Mouse (Mus musculus) midbrain, embryonic 11.5 days (tissue): ENCODE results near the gene Mnat1. TPM values are rescaled to one million over a fixed set of nuclear protein-coding genes. Genes with fewer than 3 reads are reported as not detected.
"Not testable (repeated sequence)": the region's sequence is repeated elsewhere in the genome, so short reads cannot be mapped to it uniquely, and the experiment has no call there.

Experiments
- ATAC-seq: fragments of 200-750 bp; cut with Nextera tagmentation; 2 replicates; pipeline ENCODE4 v1.8.0; 2017; ENCODE audit warnings: moderate TSS enrichment, moderate library complexity; ENCODE audit not compliant: low FRiP score
- DNase-seq: peaks from one replicate; pipeline ENCODE4 v3.0.0; 2015; ENCODE audit warnings: low spot score; ENCODE audit errors: missing footprints
- H3K27ac ChIP-seq: fragments of 300-500 bp; sonication (generic); 2 replicates; pipeline ENCODE4 v1.5.1; 2014; ENCODE audit warnings: low read depth, low read length
- H3K27me3 ChIP-seq: fragments of 300-500 bp; sonication (generic); 2 replicates; pipeline ENCODE4 v1.6.1; 2014; ENCODE audit warnings: mild to moderate bottlenecking, low read length, moderate library complexity, mixed read lengths; ENCODE audit not compliant: control insufficient read depth, insufficient read depth
- H3K36me3 ChIP-seq: fragments of 300-500 bp; sonication (generic); 2 replicates; pipeline ENCODE4 v1.6.1; 2014; ENCODE audit warnings: mild to moderate bottlenecking, low read length, moderate library complexity, mixed read lengths; ENCODE audit not compliant: control insufficient read depth, insufficient read depth
- H3K4me1 ChIP-seq: fragments of 300-500 bp; sonication (generic); 2 replicates; pipeline ENCODE4 v1.6.1; 2014; ENCODE audit warnings: low read length; ENCODE audit not compliant: control insufficient read depth, insufficient read depth
- H3K4me2 ChIP-seq: fragments of 300-500 bp; sonication (generic); 2 replicates; pipeline ENCODE4 v1.6.1; 2014; ENCODE audit warnings: mild to moderate bottlenecking, moderate library complexity
- H3K4me3 ChIP-seq: fragments of 300-500 bp; sonication (generic); 2 replicates; pipeline ENCODE4 v1.5.1; 2014; ENCODE audit warnings: low read depth, low read length
- H3K9ac ChIP-seq: fragments of 300-500 bp; sonication (generic); 2 replicates; pipeline ENCODE4 v1.6.1; 2014; ENCODE audit warnings: low read length
- H3K9me3 ChIP-seq: fragments of 300-500 bp; sonication (generic); 2 replicates; pipeline ENCODE4 v1.6.1; 2016; ENCODE audit warnings: low read length; ENCODE audit not compliant: control insufficient read depth
- WGBS: fragments of 180-500 bp; shearing (Covaris S2); extraction: QIAGEN DNeasy Blood & Tissue Kit; methylation state at CpG from one replicate; pipeline ENCODE4 v1.1.7; 2014; 5-methylcytosine and 5-hydroxymethylcytosine counted together
- polyA plus RNA-seq: library from polyadenylated mRNA; unstranded; fragments of >200 nt; fragmentation: Nextera tagmentation; extraction: Ambion mirVana; gene quantifications from 2 replicates; pipeline ENCODE4 v1.2.1, GENCODE M21; 2014

The Mnat1 gene
- polyA plus RNA-seq, 1 experiment from 2014 or later: 36.8 TPM

DNA sequence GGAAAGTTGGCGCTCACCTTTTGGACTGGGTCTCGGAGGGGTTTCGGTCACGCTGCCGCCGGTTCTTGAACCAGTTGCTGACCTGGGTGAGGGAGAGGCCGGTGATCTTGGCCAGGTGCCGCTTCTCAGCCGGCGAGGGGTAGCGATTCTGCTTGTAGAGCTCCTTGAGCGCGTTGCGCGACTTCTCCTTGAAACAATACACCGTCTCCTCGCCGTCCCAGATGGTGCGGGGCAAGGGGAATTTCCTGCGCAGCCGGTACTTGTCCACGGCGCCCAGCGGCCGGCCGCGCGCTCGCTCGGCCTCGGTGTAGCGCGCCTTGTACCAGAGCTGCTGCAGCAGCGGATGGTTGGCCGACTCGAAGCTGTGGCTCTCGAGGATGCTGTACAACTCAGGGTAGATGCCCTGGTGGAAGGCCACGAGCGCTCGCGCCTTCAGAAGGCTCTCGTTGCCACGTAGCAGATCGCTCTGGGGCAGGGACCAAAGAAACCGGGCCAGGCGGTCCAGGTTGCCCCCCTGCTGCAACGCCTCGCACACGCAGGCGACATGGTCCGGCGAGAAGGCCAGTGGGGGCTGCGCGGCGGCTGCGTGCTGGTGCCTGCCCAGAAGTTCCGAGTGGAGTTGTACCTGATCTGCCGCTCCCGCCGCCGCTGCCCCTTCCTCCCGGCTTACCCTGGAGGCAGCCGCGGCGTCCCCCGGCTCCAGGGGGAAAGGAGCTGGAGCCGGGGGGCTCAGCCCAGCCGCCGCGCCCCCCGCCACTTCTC lies 11.0 kb upstream of the Mnat1 start:
- Histone ChIP-seq H3K4me3 (peak overlapping the region; percentile 69), H3K27ac (peak overlapping the region; percentile 63), H3K9me3 (no peaks in the 10 kb centered on the region), H3K4me1 (peaks cover 16% of the 10 kb centered on the region), H3K4me2 (peak overlapping the region; percentile 99), H3K36me3 (no peaks in the 10 kb centered on the region), H3K9ac (peak overlapping the region; percentile 78), H3K27me3 (peaks cover 4% of the 10 kb centered on the region; the same call in 1 of the 2 replicates)
- WGBS: under 1% methylated on average over 70 of the region's 71 CpGs
- ATAC-seq (peak; percentile 66), DNase-seq (peak; percentile 97)

DNA sequence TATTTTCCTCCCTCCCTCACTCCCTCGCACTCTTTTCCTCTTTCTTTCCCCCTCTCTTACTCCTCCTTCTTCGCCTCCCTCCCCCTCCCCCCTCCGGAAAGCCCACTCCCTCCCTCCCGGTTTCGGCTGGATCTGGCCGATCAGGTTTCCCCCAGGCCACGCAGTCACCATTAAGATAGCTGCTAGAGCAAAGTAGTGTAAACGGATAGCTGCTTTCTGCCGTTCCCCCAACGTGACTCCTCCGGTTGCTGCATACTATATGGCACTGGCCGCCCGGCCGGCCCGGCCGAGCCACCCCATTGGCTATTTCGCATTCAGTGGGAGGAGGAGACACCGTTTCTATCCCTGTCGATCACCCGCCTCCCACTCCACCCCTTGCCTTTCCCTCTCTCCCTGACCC lies 10.3 kb upstream of the Mnat1 start, which contains the start of gene Six4:
Six4 (minus strand) TSS at position 261 of the 400 bp plus-strand sequence.
- ATAC-seq (peak; percentile 90), DNase-seq (peak; percentile 94)
- Histone ChIP-seq H3K9ac (peak within 1 kb of the TSS; percentile 78), H3K4me2 (peak within 1 kb of the TSS; percentile 99), H3K4me3 (peak within 1 kb of the TSS; percentile 69), H3K36me3 (no peaks in the 10 kb centered on the region), H3K4me1 (peaks cover 16% of the 10 kb centered on the region), H3K27ac (peak within 1 kb of the TSS; percentile 63), H3K9me3 (no peaks in the 10 kb centered on the region), H3K27me3 (peaks cover 4% of the 10 kb centered on the region; the same call in 1 of the 2 replicates)
- under 1% methylated on average over 20 of the region's 20 CpGs for WGBS

DNA sequence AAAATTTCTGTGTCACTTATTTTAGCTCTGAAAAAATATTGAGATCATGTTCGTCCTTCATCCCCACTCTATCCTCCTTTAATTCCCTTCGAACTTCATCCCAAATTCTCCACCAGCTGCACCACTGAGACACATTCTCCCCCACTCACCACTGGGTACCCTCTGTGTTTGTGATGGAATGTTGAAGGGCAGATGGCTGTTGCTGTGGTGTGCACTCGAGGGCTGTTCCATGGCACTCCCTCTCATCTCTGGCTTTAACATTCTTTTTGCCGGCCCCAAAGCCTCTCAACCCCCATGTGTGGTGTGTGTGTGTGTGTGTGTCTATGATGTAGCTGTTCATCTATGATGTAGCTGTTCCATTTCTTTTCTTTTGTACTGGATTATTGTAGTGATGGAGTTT lies 1.7 kb downstream of the Mnat1 start:
- no peaks in the 10 kb centered on the region for H3K9me3 ChIP-seq
- no peak for ATAC-seq
- H3K4me2 ChIP-seq: no peak overlapping the region
- WGBS: 81% methylated on average over 4 of the region's 4 CpGs
- H3K4me1 ChIP-seq: peaks cover 8% of the 10 kb centered on the region
- no peaks in the 10 kb centered on the region for H3K27me3 ChIP-seq
- H3K4me3 ChIP-seq: no peak overlapping the region
- no peak for DNase-seq
- H3K36me3 ChIP-seq: no peaks in the 10 kb centered on the region
- no peak overlapping the region for H3K9ac ChIP-seq
- H3K27ac ChIP-seq: no peak overlapping the region

DNA sequence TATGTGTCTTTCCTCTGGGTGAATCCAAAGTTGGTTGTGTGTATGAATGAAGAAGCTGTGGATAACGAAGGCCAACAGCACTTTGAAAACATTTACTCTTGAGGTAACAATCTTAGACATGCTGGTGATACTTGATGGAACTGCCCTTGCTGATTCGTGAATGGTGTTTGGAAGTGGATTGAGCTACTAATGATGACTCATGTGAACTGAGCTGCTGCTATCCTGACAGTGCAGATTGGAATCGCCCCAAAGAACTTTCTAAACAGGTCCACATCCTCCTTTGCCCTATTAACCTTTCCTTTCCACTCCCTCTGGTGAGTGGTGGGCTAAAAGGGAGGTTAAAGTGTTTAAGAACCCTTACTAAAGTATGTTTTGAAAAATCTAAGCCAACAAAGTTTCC lies 17.2 kb downstream of the Mnat1 start:
- H3K27me3 ChIP-seq: no peaks in the 10 kb centered on the region
- H3K36me3 ChIP-seq: no peaks in the 10 kb centered on the region
- no peak overlapping the region for H3K4me2 ChIP-seq
- no peak for DNase-seq
- no peak overlapping the region for H3K9ac ChIP-seq
- H3K4me1 ChIP-seq: no peaks in the 10 kb centered on the region
- 89% methylated on average over 3 of the region's 3 CpGs for WGBS
- H3K9me3 ChIP-seq: no peaks in the 10 kb centered on the region
- no peak overlapping the region for H3K27ac ChIP-seq
- ATAC-seq: no peak
- H3K4me3 ChIP-seq: no peak overlapping the region

DNA sequence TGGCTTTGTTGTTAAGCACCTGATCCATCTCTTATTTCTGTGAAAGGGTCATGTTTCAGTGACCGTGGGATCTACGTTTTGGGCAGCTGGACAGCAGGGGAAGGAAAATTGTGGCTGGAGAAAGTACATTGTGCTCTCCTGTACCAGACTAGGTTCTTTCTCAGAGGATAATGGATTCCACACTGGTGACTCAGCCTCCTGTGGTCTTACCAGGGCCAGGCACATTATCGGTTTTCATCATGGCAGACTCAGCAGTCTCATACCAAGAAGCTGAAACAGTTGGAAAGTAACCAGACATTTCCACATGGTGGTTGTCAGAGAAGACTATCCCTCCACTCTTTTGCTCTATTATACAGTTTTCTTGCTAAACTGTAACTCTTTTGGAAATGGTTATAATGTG lies 23.7 kb downstream of the Mnat1 start:
- Histone ChIP-seq H3K9me3 (no peaks in the 10 kb centered on the region), H3K9ac (no peak overlapping the region), H3K36me3 (no peaks in the 10 kb centered on the region), H3K4me3 (no peak overlapping the region), H3K4me1 (no peaks in the 10 kb centered on the region), H3K27me3 (no peaks in the 10 kb centered on the region), H3K27ac (no peak overlapping the region), H3K4me2 (no peak overlapping the region)
- DNase-seq: no peak
- 72% methylated on average over 3 of the region's 3 CpGs for WGBS
- no peak for ATAC-seq

DNA sequence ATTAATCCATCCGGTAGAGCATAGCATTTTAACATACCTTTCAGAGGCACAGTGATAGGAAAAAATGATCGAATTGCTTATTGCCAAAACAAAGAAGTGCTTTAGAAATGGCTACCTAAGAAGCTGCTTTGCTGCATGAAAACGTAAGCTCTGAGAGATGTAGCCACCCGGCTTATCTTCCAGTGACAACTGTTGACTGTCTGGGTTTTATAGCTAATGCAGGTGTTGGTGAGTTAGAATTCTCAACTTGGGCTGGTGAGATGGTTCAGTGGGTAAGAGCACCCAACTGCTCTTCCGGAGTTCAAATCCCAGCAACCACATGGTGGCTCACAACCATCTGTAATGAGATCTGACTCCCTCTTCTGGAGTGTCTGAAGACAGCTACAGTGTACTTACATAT lies 27.5 kb downstream of the Mnat1 start:
- not testable (repeated sequence) for H3K36me3 ChIP-seq, DNase-seq, H3K27me3 ChIP-seq, H3K4me2 ChIP-seq, H3K9me3 ChIP-seq, H3K9ac ChIP-seq, H3K4me1 ChIP-seq, ATAC-seq, H3K4me3 ChIP-seq, H3K27ac ChIP-seq
- WGBS: 86% methylated on average over 5 of the region's 5 CpGs

DNA sequence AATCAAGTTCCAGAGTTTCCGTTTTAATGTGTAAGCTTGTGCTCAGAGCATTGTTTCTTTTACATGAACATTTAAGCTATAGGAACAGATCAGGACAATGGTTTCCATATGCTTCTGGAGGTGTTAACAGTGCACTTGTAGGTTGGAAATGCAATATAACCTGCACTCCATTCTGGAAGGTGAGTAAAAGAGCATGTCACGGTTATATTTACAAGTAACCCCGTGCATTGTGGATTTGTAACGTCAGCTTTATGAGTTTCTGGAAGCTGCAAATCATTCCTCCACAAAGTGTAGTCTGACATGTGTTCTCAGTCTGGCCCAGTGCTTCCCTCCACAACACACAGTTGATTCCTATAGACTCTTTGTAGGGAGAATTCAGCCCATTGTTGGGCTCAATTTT lies 30.6 kb downstream of the Mnat1 start:
- WGBS: 91% methylated on average over 4 of the region's 4 CpGs
- no peak for ATAC-seq

DNA sequence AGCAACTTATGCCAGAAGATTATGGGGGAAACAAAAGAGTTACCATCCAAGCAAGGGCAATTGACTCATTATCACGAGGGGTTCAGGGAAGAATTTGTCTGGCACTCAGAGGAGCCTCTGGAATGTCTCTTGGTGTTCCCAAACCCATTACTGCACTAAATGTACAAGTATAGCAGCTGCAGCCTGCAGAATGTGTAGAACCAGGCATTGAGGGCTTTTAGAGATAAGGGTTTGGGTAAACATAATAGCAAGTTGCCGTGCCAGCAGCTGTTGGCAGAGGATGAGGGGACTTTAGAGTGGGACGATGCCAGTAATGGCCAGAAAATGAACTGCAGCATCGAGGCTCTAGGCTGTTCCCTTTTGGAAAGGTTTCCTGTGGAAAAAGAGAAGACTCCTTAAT lies 36.8 kb downstream of the Mnat1 start:
- no peak overlapping the region for H3K27ac ChIP-seq
- no peaks in the 10 kb centered on the region for H3K27me3 ChIP-seq
- no peak overlapping the region for H3K4me3 ChIP-seq
- H3K4me2 ChIP-seq: no peak overlapping the region
- H3K4me1 ChIP-seq: no peaks in the 10 kb centered on the region
- no peaks in the 10 kb centered on the region for H3K9me3 ChIP-seq
- H3K9ac ChIP-seq: no peak overlapping the region
- H3K36me3 ChIP-seq: no peaks in the 10 kb centered on the region
- ATAC-seq (no peak), DNase-seq (no peak)
- 84% methylated on average over 4 of the region's 4 CpGs for WGBS

More for the DNA sequence above, 30.6 kb downstream of the Mnat1 start:
- no peak overlapping the region for H3K9ac ChIP-seq
- no peak for DNase-seq
- H3K9me3 ChIP-seq: no peaks in the 10 kb centered on the region
- no peak overlapping the region for H3K4me2 ChIP-seq
- no peaks in the 10 kb centered on the region for H3K27me3 ChIP-seq
- no peaks in the 10 kb centered on the region for H3K36me3 ChIP-seq
- no peak overlapping the region for H3K27ac ChIP-seq
- H3K4me3 ChIP-seq: no peak overlapping the region
- H3K4me1 ChIP-seq: no peaks in the 10 kb centered on the region

DNA sequence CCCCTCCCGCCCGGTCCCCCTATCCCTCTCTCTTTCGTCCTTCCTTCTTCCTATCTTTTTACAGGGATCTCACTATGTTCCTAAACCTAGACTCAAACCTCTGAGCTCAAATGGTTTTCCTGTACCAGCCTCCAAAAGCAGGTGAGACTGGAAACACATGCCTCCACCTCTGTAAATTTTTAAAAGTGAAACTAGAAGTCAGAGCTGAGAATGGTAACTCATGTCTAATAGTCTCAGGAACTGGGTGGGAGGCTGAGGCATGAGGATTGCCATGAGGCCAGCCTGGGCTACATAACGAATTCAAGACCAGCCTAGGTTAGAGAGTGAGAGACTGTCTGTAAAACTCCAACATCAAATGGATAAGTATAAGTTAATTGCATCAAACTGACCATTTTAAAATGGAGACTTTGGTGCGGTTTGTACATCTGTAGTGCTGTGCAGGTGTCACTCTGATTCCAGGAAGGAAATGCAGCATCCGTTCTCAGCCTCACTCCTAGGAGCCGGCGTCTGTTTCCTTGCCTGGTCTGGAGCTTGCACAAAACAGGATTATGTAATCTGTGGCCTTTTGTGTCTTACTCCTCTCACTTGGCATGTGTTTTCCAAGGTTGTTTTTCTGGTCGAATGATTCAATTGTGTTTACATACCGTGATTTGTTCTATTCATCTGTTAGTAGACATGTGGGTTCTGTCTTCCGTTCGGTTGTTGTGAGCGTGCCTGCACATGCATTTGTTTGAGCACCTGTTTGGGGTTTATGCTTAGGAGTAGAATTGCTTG lies 39.1 kb downstream of the Mnat1 start:
- Histone ChIP-seq H3K4me2 (no peak overlapping the region), H3K4me3 (no peak overlapping the region), H3K36me3 (no peaks in the 10 kb centered on the region), H3K27me3 (no peaks in the 10 kb centered on the region), H3K27ac (no peak overlapping the region), H3K9ac (no peak overlapping the region), H3K9me3 (no peaks in the 10 kb centered on the region; the same call in 1 of the 2 replicates), H3K4me1 (no peaks in the 10 kb centered on the region)
- ATAC-seq (no peak), DNase-seq (no peak)
- WGBS: 81% methylated on average over 13 of the region's 13 CpGs
